Mouse (Mus musculus) forebrain, embryonic 10.5 days (tissue): Measurements from ENCODE around the gene Mpc2. TPM values are rescaled to one million over a fixed set of nuclear protein-coding genes. Genes with fewer than 3 reads are reported as not detected.

Experiments
- DNase-seq: peaks from one replicate; pipeline ENCODE4 v3.0.0-alpha.2; 2017; ENCODE audit warnings: low spot score; ENCODE audit errors: extremely low spot score
- H3K27ac ChIP-seq: fragments of 300-500 bp; sonication (generic); 2 replicates; pipeline ENCODE4 v1.5.1; 2016; ENCODE audit warnings: mild to moderate bottlenecking
- H3K27me3 ChIP-seq: fragments of 300-500 bp; sonication (generic); 2 replicates; pipeline ENCODE4 v1.6.1; 2016; ENCODE audit warnings: mild to moderate bottlenecking; ENCODE audit not compliant: poor library complexity, severe bottlenecking
- H3K36me3 ChIP-seq: fragments of 300-500 bp; sonication (generic); replicated peaks from 2 replicates; pipeline ENCODE4 v1.6.1; 2016; ENCODE audit warnings: mild to moderate bottlenecking, moderate library complexity
- H3K4me1 ChIP-seq: fragments of 300-500 bp; sonication (generic); 2 replicates; pipeline ENCODE4 v1.6.1; 2016
- H3K4me3 ChIP-seq: fragments of 300-500 bp; sonication (generic); 2 replicates; pipeline ENCODE4 v1.5.1; 2016; ENCODE audit warnings: mild to moderate bottlenecking, moderate library complexity
- H3K9me3 ChIP-seq: fragments of 300-500 bp; sonication (generic); 2 replicates; pipeline ENCODE4 v1.6.1; 2016; ENCODE audit warnings: mild to moderate bottlenecking, moderate library complexity
- WGBS: fragments of 180-500 bp; shearing (Covaris S2); methylation state at CpG from one replicate; pipeline ENCODE4 v1.1.7; 2016; 5-methylcytosine and 5-hydroxymethylcytosine counted together
- polyA plus RNA-seq: library from polyadenylated mRNA; unstranded; fragments of >200 nt; fragmentation: Nextera tagmentation; extraction: Ambion mirVana; gene quantifications from 2 replicates; pipeline ENCODE4 v1.2.1, GENCODE M21; 2016

Gene Mpc2
- polyA plus RNA-seq, result 79.7 and 90.0 TPM in 2 replicates

- peaks cover 18% of the 10 kb centered on the region for H3K4me1 ChIP-seq
- peak; percentile 99 for DNase-seq
- H3K36me3 ChIP-seq, result no peaks in the 10 kb centered on the region
- no peaks in the 10 kb centered on the region for H3K9me3 ChIP-seq
- H3K4me3 ChIP-seq, result peak within 1 kb of the TSS; percentile 94
- peak within 1 kb of the TSS; percentile 92 for H3K27ac ChIP-seq
- no peaks in the 10 kb centered on the region for H3K27me3 ChIP-seq
- WGBS, result under 1% methylated on average over 35 of the region's 37 CpGs
These were observed at the start of gene Mpc2, which contains the start of gene Dcaf6 for GRCm38 (mm10) chr1:165460360-165460800. TSS of gene Mpc2 (plus strand) at chr1:165460637. TSS of gene Dcaf6 (minus strand) at chr1:165460475.

GRCm38 (mm10) chr1:165421357-165421915 lies 39.0 kb upstream of the Mpc2 start:
- 77% methylated on average over 7 of the region's 7 CpGs for WGBS
- no peak for DNase-seq
- H3K27ac ChIP-seq, result no peak overlapping the region

GRCm38 (mm10) chr1:165426254-165426653 lies 34.2 kb upstream of the Mpc2 start:
- Histone ChIP-seq H3K27ac (no peak overlapping the region), H3K4me3 (no peak overlapping the region), H3K9me3 (no peaks in the 10 kb centered on the region), H3K36me3 (no peaks in the 10 kb centered on the region), H3K4me1 (0 out of 2 replicates have a peak, but pooled peaks cover 3% of the 10 kb centered on the region), H3K27me3 (no peaks in the 10 kb centered on the region)
- 95% methylated on average over 2 of the region's 2 CpGs for WGBS
- no peak for DNase-seq

More at GRCm38 (mm10) chr1:165421357-165421915, 39.0 kb upstream of the Mpc2 start:
- Histone ChIP-seq H3K4me3 (no peak overlapping the region), H3K36me3 (no peaks in the 10 kb centered on the region), H3K4me1 (0 out of 2 replicates have a peak, but pooled peaks cover 3% of the 10 kb centered on the region), H3K9me3 (no peaks in the 10 kb centered on the region), H3K27me3 (no peaks in the 10 kb centered on the region)

GRCm38 (mm10) chr1:165432883-165433282 lies 27.6 kb upstream of the Mpc2 start:
- Histone ChIP-seq H3K27ac (no peak overlapping the region), H3K4me1 (no peaks in the 10 kb centered on the region), H3K4me3 (no peak overlapping the region), H3K36me3 (no peaks in the 10 kb centered on the region), H3K27me3 (no peaks in the 10 kb centered on the region), H3K9me3 (no peaks in the 10 kb centered on the region; the same call in 1 of the 2 replicates)
- no peak for DNase-seq
- WGBS, result 83% methylated on average over 1 of the region's 1 CpGs

- Histone ChIP-seq H3K27me3 (no peaks in the 10 kb centered on the region), H3K36me3 (no peaks in the 10 kb centered on the region), H3K4me1 (0 out of 2 replicates have a peak, but pooled peaks cover 3% of the 10 kb centered on the region), H3K27ac (no peak overlapping the region), H3K4me3 (no peak overlapping the region), H3K9me3 (no peaks in the 10 kb centered on the region; the same call in 1 of the 2 replicates)
- DNase-seq, result no peak
- 80% methylated on average over 1 of the region's 1 CpGs for WGBS
These were observed 22.0 kb upstream of the Mpc2 start for GRCm38 (mm10) chr1:165438289-165439021.

GRCm38 (mm10) chr1:165440788-165441187 lies 19.6 kb upstream of the Mpc2 start:
- Histone ChIP-seq H3K27ac (no peak overlapping the region), H3K36me3 (no peaks in the 10 kb centered on the region), H3K27me3 (no peaks in the 10 kb centered on the region), H3K9me3 (no peaks in the 10 kb centered on the region; the same call in 1 of the 2 replicates), H3K4me1 (0 out of 2 replicates have a peak, but pooled peaks cover 3% of the 10 kb centered on the region), H3K4me3 (no peak overlapping the region)
- WGBS, result 82% methylated on average over 3 of the region's 3 CpGs
- no peak for DNase-seq

GRCm38 (mm10) chr1:165441201-165441600 lies 19.2 kb upstream of the Mpc2 start:
- H3K36me3 ChIP-seq, result no peaks in the 10 kb centered on the region
- H3K4me1 ChIP-seq, result 0 out of 2 replicates have a peak, but pooled peaks cover 3% of the 10 kb centered on the region
- H3K4me3 ChIP-seq, result no peak overlapping the region
- no peaks in the 10 kb centered on the region for H3K27me3 ChIP-seq
- DNase-seq, result no peak
- no peak overlapping the region for H3K27ac ChIP-seq
- H3K9me3 ChIP-seq, result no peaks in the 10 kb centered on the region; the same call in 1 of the 2 replicates

GRCm38 (mm10) chr1:165441719-165442118 lies 18.7 kb upstream of the Mpc2 start:
- Histone ChIP-seq H3K36me3 (no peaks in the 10 kb centered on the region), H3K4me3 (no peak overlapping the region), H3K27me3 (no peaks in the 10 kb centered on the region), H3K4me1 (0 out of 2 replicates have a peak, but pooled peaks cover 3% of the 10 kb centered on the region), H3K27ac (no peak overlapping the region), H3K9me3 (no peaks in the 10 kb centered on the region)
- DNase-seq, result no peak
- 86% methylated on average over 3 of the region's 3 CpGs for WGBS

- WGBS, result 24% methylated on average over 7 of the region's 7 CpGs
- H3K27me3 ChIP-seq, result no peaks in the 10 kb centered on the region
- H3K27ac ChIP-seq, result peak overlapping the region; percentile 92; the same call in 1 of the 2 replicates
- H3K4me3 ChIP-seq, result peak overlapping the region; percentile 94
- H3K36me3 ChIP-seq, result no peaks in the 10 kb centered on the region
- peaks cover 18% of the 10 kb centered on the region for H3K4me1 ChIP-seq
- no peak for DNase-seq
- no peaks in the 10 kb centered on the region; the same call in 1 of the 2 replicates for H3K9me3 ChIP-seq
These were observed 1.4 kb upstream of the Mpc2 start for GRCm38 (mm10) chr1:165459041-165459502.

GRCm38 (mm10) chr1:165459503-165460181 lies 795 bp upstream of the Mpc2 start:
- Histone ChIP-seq H3K9me3 (no peaks in the 10 kb centered on the region), H3K27me3 (no peaks in the 10 kb centered on the region), H3K36me3 (no peaks in the 10 kb centered on the region), H3K4me1 (peaks cover 18% of the 10 kb centered on the region), H3K4me3 (peak overlapping the region; percentile 94), H3K27ac (peak overlapping the region; percentile 92)
- peak; percentile 55 for DNase-seq
- under 1% methylated on average over 60 of the region's 60 CpGs for WGBS

GRCm38 (mm10) chr1:165460801-165461377 lies 452 bp downstream of the Mpc2 start:
- Histone ChIP-seq H3K36me3 (no peaks in the 10 kb centered on the region), H3K4me1 (peaks cover 18% of the 10 kb centered on the region), H3K27ac (peak overlapping the region; percentile 92), H3K27me3 (no peaks in the 10 kb centered on the region), H3K4me3 (peak overlapping the region; percentile 94), H3K9me3 (no peaks in the 10 kb centered on the region)
- under 1% methylated on average over 41 of the region's 41 CpGs for WGBS
- DNase-seq, result peak; percentile 98

GRCm38 (mm10) chr1:165461681-165462080 lies 1.2 kb downstream of the Mpc2 start:
- Histone ChIP-seq H3K27ac (peak overlapping the region; percentile 92), H3K4me1 (peaks cover 18% of the 10 kb centered on the region), H3K4me3 (peak overlapping the region; percentile 94), H3K9me3 (no peaks in the 10 kb centered on the region), H3K27me3 (no peaks in the 10 kb centered on the region), H3K36me3 (no peaks in the 10 kb centered on the region)
- WGBS, result under 1% methylated on average over 9 of the region's 9 CpGs
- DNase-seq, result peak; percentile 22
